Mouse (Mus musculus) mouse embryonic stem cell (cell line): Measurements from ENCODE around the gene Grik3.

ENCODE experiments used
- in situ Hi-C, 2 experiments: fragments of 300-500 bp; cut with MboI; formaldehyde crosslinking; loops; 1 replicate in 1 of 2; 3 replicates in 1 of 2; pipeline ENCODE4 v1.14.3; 2019 to 2020; ENCODE audit warnings: low sequenced_read_pairs in 2 of 2, low pct_unique_long_range_greater_than_20kb in 1 of 2, mixed read lengths in 1 of 2; ENCODE audit not compliant: unreplicated experiment in 1 of 2

Grik3 gene

DNA sequence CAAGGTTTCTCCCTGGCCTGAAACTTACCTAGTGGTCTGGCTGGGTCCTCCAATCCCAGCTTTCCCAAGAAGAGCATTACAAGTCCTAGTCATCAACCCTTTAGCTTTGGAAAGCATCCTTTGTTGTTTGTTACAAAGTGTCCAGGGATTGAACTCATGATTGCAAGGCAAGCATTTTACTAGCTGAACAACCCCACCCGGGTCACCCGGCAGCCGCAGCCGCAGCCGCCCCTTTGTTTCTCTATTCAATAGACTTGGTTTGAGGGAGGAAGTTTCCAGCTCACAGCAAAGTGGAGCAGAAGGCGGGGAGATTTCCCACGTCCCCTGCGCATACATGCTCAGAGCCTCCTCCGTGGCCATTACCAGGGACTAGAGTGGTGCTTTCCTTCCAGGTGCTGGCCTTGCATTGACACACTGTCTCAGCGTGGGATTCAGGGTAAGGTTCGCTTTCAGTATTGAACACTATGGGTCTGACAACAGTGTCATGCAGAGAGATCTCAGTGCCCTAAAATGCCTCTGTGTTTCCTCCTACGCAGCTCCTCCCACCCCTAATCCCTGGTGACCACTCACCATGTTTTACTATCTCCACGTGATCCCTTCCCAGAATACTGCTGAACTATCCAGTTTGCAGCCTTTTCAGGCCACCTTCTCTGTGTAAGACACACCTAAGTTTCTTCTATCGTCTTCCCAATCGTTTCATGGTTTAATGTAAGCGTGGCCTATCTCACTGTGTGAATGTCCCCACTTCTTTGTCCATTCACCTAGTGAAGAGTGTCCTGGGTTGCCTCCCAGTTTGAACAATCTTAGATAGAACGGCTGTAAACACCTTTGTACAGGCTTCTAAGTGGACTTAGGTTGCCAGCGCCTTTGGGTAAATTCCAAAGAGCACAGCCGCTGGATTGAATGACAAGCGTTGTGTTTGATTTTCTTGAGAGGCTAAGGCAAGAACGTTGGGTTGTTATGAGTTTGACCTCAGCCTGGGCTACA lies 119.1 kb downstream of the Grik3 start:
- in situ Hi-C loops: no loop called here

DNA sequence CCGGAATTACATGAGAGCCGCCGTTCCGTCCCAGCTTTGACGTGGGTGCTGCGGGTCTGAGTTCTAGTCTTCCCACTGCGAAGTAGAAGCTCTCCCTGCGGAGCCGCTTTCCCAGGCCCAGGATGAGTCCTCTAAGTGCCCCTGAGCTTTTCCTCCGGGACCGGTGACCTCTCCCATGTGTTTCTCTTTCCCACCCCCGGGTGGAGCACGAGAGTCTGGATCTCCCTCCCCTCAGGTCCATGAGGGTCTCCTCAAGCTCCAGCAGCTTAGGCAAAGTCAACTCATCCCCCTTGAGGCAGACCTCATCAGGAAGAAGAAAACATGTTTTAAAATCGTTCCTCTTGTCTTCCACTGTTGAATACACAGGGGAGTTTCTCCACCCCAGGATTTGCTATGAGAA lies 127.4 kb downstream of the Grik3 start:
- in situ Hi-C loops: no loop called here

DNA sequence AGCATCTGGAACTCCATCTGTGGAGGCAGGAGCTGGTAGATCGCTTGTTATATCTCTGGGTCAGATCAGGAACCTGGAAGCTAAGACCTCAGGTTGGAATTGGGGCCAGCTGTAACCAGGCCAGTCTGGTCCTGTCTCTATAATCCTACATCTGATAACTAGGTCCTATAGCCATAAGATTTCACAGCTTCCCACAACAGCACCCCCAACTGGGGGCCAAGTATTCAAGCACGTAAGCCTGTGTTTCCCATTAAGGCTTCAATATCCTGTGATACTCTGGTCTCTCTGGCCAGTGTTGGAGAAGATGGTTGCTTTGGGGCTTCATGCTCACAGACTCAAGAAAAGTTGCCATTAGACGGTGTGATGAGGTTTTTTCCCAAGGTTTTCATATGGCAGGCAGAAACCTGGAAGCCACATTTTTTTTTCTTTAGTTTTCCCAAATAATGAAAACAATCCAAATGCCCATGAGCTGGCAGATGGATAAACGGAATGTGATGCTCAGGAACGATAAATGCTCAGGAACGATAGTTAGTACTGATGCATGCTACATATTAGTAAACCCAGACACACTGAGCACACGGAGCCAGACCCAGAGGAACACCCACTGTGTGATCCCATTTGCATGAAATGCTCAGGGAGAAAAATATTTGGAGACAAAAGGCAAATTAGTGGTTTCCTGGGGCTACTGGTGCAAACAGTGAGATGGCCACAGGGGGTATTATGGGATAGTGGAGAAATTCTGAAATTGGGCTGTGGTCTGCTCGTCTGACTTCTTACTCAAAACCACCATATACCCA lies 128.2 kb downstream of the Grik3 start:
- in situ Hi-C loops: no loop called here

DNA sequence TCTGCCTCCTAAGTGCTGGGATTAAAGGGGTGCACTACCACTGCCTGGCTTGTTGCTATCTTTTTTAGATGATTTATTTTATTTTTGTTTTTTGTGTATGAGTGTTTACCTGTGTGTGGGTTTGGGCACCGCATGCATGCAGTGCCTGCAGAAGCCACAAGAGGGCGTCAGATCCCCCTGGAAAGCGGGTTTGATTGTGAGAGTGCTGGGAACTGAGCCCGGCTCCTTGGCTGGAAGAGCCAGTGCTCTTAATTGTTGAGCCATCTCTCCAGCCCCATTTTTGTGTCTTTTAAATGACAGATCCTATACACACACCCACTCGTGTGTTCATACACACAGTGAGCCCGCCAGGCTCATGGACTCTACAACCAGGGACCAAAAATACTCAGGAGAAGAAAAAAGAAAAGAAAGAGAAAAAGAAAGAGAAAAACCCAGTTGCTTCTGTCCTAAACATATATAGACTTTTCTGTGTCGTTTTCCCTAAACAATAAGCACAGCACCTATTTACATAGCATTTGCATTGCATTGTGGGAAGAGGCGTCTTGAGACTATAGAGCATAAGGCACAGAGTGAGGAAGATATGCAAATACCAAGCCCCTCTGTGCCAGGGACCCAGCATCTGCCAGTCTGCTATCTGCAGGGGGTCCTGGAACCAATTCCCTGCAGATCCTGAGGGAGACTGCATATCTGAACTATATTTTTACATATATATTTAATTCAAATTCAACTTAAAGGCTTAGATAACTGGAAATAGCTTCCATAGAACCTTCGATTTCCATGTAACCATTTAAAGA lies 134.6 kb downstream of the Grik3 start:
- in situ Hi-C loops: no loop called here

DNA sequence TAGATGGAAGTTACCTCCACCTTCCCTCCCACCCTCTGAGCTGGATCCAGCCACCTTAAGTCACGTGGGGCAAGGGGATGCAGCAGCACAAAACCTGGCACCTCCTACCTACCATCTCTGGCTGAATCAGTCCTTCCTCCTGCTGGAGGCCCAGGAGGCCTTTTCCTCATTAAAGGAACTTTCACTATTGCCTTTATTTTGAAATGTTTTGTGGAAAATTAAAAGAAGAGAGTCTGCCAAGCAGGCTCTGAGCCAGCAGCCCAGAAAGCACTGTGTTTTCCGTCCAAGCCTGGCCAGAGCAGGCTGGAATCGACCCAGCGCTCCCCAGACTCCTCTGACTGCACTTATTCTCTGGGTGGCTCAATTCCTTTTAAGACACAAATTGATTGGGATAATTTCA lies 139.0 kb downstream of the Grik3 start:
- in situ Hi-C loops: no loop called here

DNA sequence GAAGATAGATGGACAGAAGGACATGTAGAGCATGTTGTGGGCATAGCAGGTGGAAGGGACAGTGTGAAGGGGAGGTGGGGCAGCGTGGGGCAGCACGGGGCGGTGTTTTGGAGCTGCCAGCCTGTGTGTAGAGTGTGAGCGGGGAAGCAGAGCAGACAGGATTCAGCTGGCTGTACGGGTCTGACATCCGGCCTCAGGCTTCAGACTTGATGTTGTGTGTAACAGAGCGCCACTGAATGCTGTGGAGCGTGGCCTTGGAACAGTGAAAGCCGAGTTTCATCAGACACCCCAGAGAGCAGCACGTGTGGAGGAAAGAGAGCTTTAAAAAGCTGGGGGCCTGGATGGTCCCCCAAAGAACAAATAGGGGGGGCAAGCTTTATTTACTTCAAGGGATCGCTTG lies 144.5 kb downstream of the Grik3 start:
- in situ Hi-C loops: no loop called here

DNA sequence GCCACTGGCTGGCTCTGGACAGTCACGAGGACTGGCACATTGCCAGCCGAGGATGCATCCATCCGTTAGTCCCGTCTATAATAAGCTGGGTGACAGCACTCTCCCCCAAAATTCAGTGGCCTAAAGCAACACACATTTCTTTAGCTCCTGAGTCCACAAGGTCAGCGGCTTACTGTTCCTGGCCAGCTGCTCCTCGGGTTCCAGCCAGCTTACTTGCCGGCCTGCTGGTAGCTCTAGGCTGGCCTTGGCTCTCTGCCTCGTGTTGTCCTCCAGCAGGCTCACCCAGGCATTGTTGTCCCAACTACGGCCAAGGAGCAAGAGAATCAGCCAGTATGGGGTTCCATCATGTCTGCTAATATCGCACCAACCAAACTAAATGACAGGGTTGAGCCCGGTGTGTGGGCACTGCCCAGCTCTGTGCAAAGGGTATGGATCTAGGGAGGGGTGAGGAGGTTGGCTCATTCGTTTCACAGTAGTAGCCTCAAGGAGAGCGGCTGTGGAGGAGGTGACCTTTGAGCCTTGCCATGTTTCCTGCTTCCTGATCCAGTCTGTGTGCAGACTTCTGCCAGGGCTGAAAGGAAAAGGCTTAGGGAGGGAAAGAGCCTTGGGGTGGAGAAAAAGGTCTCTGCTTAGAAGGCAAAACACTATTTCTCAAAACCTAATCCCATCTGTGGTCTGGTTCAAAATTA lies 146.3 kb downstream of the Grik3 start:
- in situ Hi-C loops: no loop called here

DNA sequence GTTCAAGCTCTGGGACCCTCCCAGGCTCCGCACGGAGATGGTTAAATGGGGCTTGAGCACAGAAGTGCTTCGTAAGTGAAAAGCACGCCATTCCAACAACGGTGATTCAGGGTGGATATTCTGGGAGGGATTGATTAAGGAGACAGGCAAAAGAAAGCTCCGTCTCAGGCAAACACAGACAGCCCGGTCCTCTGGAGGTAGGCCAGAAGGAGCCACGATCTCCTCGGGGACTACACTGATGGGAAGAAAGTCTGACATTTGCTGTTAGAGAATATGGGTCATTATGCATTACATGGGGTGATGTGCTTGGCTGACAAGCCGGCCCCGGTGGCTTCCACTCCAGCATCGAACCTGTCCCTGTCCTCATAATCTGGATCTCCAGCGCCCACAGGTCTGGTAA lies 146.9 kb downstream of the Grik3 start:
- in situ Hi-C loops: no loop called here

DNA sequence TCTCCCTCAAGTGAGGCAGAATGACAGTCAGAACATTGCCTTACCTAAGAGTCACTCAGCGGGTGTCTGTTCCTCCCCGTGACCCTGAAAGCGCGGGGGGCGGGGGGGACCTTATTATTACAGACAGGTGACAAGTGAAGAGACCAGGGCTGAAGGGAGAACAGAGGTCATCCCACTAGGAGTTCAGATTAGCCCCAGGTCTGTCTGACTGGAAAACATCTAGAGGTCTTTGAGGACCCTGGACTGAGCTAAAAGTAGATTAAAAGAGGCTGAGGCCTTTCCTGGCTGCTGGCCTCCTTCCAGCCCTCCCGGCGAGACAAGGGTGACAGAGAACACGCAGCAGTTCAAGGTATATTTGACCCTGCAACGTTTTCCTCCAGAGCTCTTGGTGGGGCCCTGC lies 150.0 kb downstream of the Grik3 start:
- in situ Hi-C loops: no loop called here

DNA sequence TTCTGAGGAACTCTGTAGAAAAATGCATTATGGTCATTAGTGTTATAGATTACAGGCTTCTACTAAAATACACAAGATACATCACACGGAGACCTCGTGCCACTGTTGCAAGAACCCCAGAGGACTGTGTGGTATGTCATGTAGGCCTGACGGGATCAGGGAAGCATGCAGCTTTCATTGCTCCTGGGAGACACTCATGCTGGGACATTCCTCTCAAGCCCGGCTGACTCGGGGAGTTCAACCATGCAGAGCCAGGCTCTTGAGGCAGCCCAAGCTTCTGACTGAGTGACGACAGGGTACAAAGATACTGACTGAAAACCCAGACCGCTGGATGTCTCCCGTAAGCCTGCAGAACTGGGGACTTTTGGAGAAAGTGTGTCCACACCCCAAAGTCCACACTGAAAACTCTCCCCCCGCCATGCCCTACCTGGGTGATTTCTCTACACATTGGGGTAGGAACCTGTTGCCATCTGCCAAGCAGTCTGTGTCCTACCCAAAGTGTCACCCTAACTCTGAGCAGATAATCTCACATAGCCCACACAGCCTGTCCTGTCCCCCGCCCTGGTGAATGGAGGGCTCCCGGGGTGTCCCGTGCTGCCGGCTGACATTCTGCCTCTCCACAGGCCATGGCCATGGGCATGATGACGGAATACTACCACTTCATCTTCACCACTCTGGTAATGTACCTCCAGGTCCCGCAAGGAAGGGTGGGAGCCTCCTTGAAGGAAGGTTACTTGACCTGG lies 150.6 kb downstream of the Grik3 start:
- in situ Hi-C loops: no loop called here

DNA sequence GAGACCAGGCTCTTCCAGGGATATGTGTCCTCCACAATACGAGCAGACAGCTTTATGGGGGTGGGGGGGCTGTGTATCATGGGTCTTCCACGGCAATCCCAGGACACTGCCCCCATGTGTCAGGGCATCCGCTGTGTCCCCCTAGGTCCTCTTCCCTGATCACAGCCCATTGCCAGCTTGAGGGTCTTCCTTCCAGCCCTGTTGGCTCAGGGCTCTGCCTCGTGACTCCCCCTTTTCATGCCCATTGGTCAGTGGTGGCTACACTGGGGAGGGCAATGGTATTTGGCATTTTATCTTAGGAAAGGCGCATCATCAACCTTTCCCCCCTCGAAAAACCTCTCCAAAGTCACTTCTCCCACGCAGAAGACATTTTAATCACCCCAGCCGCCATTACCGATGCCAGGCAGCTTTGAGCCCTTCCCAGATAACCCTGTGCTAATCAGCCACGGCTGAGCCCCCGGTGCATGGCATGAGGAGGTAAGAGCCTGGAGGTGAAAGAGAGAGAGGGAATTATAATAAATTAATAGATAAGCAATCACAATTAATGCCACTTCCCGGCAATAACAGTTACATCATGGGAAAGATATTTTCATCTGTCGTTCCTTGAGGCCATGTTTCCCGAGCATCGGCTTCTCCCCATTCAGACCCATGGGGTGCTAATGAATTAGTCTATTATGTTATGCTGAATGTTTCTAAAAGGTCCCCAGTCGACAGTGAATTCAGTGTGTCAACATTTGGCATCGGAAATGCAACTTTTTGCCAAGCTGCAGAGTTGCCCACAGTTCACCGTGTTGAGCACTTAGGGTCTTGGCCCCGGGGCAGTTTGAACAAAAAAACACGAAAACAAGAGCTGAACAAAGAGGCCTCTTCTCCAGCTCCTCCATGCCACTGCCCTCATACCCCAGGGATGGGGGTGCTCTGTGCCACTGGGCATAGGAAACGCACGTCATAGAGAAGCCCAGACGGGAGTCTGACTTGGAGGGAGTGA lies 154.4 kb downstream of the Grik3 start:
- in situ Hi-C loops: no loop called here

DNA sequence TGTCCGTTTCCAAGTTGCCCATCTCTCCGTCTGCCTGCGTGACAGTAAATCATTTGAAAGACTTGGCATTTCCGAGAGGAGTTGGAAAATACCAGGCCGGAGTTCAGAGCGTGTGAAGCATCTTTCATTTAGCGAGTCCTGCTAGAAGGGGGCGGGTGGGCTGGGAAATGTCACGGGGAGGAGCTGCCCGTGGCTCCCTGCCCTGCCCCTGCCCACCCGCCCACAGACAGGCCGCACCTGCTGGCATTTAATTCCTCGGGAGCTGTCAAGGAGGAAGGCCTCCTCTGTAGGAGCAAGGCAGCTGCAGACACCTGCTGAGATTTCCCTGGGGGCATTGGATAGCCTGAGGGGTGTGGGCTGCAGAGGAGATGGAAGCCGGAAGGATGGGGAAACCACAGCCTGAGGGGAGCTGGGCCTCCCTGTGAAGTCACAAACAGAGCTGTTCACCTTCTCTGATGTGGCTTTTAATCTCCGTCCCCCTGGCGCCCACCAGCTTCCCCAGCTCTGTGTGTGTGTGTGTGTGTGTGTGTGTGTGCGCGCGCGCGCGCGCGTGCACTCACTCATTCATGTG lies 161.3 kb downstream of the Grik3 start:
- in situ Hi-C loops: no loop called here

DNA sequence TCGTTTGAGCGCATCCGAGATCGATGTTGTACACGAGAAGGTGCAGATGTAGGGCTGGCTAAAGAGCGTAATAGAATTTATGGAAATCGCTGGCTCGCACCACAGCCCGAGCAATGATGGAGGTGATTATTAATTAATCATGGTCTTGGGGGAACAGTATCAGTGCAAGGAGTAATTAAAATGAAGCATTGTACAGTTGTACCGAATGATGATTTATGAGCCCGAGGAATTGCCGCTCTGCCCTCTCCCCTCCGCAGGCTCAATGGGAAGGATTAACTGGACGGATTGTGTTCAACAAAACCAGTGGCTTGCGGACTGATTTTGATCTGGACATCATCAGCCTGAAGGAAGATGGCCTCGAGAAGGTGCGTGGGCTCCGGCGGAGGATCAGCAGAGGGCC lies 165.5 kb downstream of the Grik3 start:
- in situ Hi-C loops: no loop called here

DNA sequence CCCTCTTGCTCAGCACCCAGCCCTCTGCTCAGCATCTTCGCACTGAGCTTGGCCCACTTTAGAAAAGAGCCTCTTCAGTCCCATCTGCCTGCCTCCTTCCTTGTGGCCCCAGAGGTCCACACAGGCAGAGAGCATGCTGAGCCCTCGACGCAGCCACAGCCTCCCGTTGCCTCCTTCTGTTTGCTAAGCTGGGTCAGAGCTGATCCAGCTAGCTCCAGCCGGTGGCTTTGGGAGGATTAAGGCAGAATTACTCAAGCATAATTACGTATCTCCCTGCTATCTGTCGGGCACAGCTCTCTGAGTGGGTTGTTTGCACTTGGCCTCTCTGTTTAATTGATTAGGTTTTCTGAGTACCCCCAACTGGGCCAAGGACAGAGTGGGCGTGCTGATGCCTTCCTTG lies 167.9 kb downstream of the Grik3 start:
- in situ Hi-C loops: no loop called here

DNA sequence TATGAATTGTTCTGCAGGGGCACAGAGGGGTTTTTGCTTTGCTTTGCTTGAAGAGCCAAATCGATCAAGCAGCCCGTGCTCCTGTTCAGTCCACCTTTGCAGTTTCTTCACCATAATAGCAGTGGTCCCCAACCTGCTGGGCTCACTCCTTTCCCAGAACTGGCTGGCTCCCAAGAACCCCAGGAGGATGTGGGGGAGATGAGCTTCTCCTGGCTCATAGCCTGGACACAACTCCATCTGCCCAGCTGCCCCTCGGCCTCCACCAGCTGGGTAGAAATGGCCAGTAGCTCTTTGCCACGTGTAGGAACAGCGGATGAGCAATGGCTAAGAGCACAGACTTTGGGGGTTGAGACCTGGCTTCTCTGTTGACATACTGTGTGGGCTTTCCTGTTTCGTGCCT lies 171.5 kb downstream of the Grik3 start:
- in situ Hi-C loops: no loop called here

DNA sequence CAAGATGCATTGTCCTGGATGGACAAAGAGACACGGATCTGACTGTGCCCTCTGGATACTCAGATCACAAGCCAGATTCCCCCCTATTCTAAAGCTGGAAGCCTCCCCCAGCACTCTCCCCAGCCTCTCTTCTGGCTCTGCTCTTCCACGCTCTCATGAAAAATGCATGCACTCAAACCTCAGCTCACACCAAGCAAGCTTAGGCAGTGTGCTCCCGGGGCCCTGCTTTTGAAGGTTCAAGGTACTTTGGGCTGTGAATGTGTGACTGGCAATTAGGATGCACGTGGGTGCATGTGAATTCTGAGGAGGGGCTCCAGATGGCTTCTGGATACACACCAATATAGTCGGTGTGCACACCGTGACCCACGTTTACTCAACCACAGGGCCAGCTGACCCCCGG lies 172.8 kb downstream of the Grik3 start:
- in situ Hi-C loops: no loop called here
